Mouse (Mus musculus): Measurements from ENCODE around the gene Luc7l.
A peak's percentile ranks its signal among the peaks of the same experiment; 100 is the strongest.

Gene Luc7l

DNA sequence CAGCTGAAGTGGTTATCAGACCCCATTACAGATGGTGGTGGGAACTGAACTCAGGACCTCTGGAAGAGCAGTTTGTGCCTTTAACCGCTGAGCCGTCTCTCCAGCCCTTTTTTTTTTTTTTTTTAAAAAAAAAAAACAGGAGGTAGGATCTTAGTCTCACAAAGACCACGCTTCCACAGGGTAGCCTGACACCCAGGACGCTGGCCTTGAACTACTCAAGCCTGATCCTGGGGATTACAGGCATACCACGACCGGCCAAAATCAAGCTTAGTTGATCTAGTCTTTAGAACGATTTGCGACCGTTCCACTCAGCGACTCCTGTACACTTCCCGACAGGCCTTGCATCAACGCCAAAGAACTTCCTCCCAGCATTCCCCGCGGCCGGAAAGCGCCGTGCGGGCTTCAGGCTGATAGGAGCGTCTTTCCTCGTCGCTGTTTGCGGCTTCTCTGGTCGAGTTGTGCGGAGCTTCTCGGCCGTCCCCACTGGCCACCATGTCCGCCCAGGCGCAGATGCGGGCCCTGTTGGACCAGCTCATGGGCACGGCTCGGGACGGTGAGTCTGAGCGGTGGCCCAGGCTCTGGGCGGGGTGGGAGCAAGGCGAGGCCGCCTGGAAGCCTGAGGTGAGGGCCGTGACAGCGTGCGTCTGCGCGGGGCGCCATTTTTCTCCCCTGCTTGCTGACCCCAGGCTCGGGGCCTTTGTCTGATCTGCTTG, at the start of gene Luc7l:
Luc7l (plus strand) TSS at position 358 of the 713 bp plus-strand sequence.
- Histone ChIP-seq H3K4me1 (replicated peaks; ENCODE audit: low read depth, low read length) (peaks cover 38% of the 10 kb centered on the region), H3K27me3 (ENCODE audit: insufficient read depth, low read length) (no peaks in the 10 kb centered on the region), H3K9me3 (ENCODE audit: low read length) (no peaks in the 10 kb centered on the region), H3K36me3 (ENCODE audit: insufficient read depth, low read length) (peaks cover 35% of the 10 kb centered on the region), H3K4me3 (replicated peaks; ENCODE audit: low read length) (peak within 1 kb of the TSS; percentile 96)
- TF ChIP-seq POU5F1 (IDR thresholded peaks at IDR 0.05; ENCODE audit: borderline replicate concordance, low read length) (no peak), NANOG (IDR thresholded peaks at IDR 0.05; ENCODE audit: borderline replicate concordance, low read length) (no peak), CTCF (conservative IDR thresholded peaks at IDR 0.05; ENCODE audit: low read length) (no peak)

- peak overlapping the region; percentile 76 for H3K4me3 ChIP-seq (replicated peaks; ENCODE audit: low read length)
- TF ChIP-seq CTCF (conservative IDR thresholded peaks at IDR 0.05; ENCODE audit: low read length) (no peak), NANOG (IDR thresholded peaks at IDR 0.05; ENCODE audit: borderline replicate concordance, low read length) (no peak), POU5F1 (IDR thresholded peaks at IDR 0.05; ENCODE audit: borderline replicate concordance, low read length) (no peak)
- peaks cover 13% of the 10 kb centered on the region for H3K36me3 ChIP-seq (ENCODE audit: insufficient read depth, low read length)
- H3K9me3 ChIP-seq (ENCODE audit: low read length): no peaks in the 10 kb centered on the region
- H3K27me3 ChIP-seq (ENCODE audit: insufficient read depth, low read length): peaks cover 87% of the 10 kb centered on the region
- peaks cover 79% of the 10 kb centered on the region for H3K4me1 ChIP-seq (replicated peaks; ENCODE audit: low read depth, low read length)
Observed at GRCm38 (mm10) chr17:26203321-26203811, 49.3 kb upstream of the Luc7l start.

DNA sequence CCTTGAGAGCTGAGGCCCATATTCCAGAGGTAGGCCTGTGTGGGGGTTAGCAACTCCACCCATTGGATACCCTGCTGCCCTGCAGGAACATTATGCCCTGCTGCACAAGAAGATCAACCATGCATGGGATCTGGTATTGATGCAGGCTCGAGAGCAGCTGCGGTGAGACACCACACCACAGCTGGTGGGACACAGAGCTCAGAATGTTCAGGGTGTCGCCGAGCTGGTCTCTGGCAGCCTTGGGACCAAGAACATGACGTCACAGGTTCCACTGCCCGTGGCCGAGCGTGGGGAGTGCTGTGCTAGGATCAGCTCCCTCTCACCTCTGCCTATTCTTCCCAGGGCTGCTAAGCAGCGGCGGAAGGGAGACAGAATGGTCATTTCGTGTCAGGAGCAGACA, 47.9 kb upstream of the Luc7l start:
- Histone ChIP-seq H3K9me3 (ENCODE audit: low read length) (no peaks in the 10 kb centered on the region), H3K36me3 (ENCODE audit: insufficient read depth, low read length) (no peaks in the 10 kb centered on the region), H3K4me1 (replicated peaks; ENCODE audit: low read depth, low read length) (peaks cover 81% of the 10 kb centered on the region), H3K4me3 (replicated peaks; ENCODE audit: low read length) (0 out of 2 replicates have a peak overlapping the region, but pooled peaks have one; percentile 32), H3K27me3 (ENCODE audit: insufficient read depth, low read length) (peaks cover 77% of the 10 kb centered on the region)
- TF ChIP-seq POU5F1 (IDR thresholded peaks at IDR 0.05; ENCODE audit: borderline replicate concordance, low read length): no peak

- Histone ChIP-seq H3K27me3 (ENCODE audit: insufficient read depth, low read length) (peaks cover 66% of the 10 kb centered on the region), H3K4me3 (replicated peaks; ENCODE audit: low read length) (no peak overlapping the region)
- TF ChIP-seq NANOG (IDR thresholded peaks at IDR 0.05; ENCODE audit: borderline replicate concordance, low read length) (no peak), CTCF (conservative IDR thresholded peaks at IDR 0.05; ENCODE audit: low read length) (no peak), POU5F1 (IDR thresholded peaks at IDR 0.05; ENCODE audit: borderline replicate concordance, low read length) (no peak)
Observed at GRCm38 (mm10) chr17:26206392-26206791, 46.3 kb upstream of the Luc7l start.

DNA sequence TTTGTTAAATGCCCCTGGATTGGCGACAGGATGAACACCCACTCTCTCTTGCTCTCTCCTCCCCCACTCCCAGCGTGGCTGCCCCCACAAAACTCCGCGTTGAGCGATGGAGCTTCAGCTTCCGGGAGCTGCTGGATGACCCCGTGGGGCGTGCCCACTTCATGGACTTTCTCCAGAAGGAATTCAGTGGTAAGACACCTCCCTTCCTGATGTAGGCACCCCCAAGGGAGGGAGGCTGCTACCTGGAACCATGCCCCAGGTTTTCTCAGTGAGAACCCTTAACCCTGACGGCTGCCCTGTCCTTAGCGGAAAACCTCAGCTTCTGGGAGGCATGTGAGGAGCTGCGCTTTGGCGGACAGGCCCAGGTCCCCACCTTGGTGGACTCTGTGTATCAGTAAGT, 45.0 kb upstream of the Luc7l start, which contains the start of gene Arhgdig:
Arhgdig (minus strand) TSS at position 101 of the 400 bp plus-strand sequence.
- Histone ChIP-seq H3K4me1 (replicated peaks; ENCODE audit: low read depth, low read length) (peaks cover 61% of the 10 kb centered on the region), H3K9me3 (ENCODE audit: low read length) (no peaks in the 10 kb centered on the region), H3K36me3 (ENCODE audit: insufficient read depth, low read length) (peaks cover 7% of the 10 kb centered on the region; the same call in 1 of the 2 replicates), H3K4me3 (replicated peaks; ENCODE audit: low read length) (peak within 1 kb of the TSS; percentile 48), H3K27me3 (ENCODE audit: insufficient read depth, low read length) (peaks cover 53% of the 10 kb centered on the region)
- TF ChIP-seq CTCF (conservative IDR thresholded peaks at IDR 0.05; ENCODE audit: low read length): no peak
- TF ChIP-seq NANOG (IDR thresholded peaks at IDR 0.05; ENCODE audit: borderline replicate concordance, low read length): no peak
- no peak for TF ChIP-seq POU5F1 (IDR thresholded peaks at IDR 0.05; ENCODE audit: borderline replicate concordance, low read length)

More at GRCm38 (mm10) chr17:26206392-26206791, 46.3 kb upstream of the Luc7l start:
- Histone ChIP-seq H3K4me1 (replicated peaks; ENCODE audit: low read depth, low read length) (peaks cover 71% of the 10 kb centered on the region), H3K36me3 (ENCODE audit: insufficient read depth, low read length) (peaks cover 7% of the 10 kb centered on the region; the same call in 1 of the 2 replicates), H3K9me3 (ENCODE audit: low read length) (no peaks in the 10 kb centered on the region)

DNA sequence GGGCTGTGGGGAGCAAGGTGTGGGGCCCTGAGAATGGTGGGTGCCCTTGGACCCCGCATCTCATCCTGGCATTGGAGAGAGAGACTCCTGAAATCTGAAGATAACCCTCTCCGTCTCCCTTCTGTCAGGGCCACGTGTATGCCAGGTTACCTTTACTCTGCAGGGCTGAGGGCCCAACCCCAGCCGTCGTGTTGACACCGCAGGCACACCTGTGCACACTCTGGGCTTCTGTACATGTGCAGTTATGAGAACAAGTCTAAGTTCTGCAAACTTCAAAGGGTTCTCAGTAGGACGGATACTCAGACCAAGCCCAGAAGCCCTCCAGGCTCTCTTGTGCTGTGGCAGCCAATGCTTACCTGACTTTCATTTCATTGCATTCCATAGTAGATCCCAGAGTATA, 40.5 kb upstream of the Luc7l start:
- peaks cover 26% of the 10 kb centered on the region for H3K4me1 ChIP-seq (replicated peaks; ENCODE audit: low read depth, low read length)
- peaks cover 15% of the 10 kb centered on the region for H3K27me3 ChIP-seq (ENCODE audit: insufficient read depth, low read length)
- no peaks in the 10 kb centered on the region for H3K9me3 ChIP-seq (ENCODE audit: low read length)
- no peak for TF ChIP-seq CTCF (conservative IDR thresholded peaks at IDR 0.05; ENCODE audit: low read length)
- TF ChIP-seq NANOG (IDR thresholded peaks at IDR 0.05; ENCODE audit: borderline replicate concordance, low read length): no peak
- TF ChIP-seq POU5F1 (IDR thresholded peaks at IDR 0.05; ENCODE audit: borderline replicate concordance, low read length): no peak
- peaks cover 34% of the 10 kb centered on the region for H3K36me3 ChIP-seq (ENCODE audit: insufficient read depth, low read length)
- H3K4me3 ChIP-seq (replicated peaks; ENCODE audit: low read length): no peak overlapping the region

DNA sequence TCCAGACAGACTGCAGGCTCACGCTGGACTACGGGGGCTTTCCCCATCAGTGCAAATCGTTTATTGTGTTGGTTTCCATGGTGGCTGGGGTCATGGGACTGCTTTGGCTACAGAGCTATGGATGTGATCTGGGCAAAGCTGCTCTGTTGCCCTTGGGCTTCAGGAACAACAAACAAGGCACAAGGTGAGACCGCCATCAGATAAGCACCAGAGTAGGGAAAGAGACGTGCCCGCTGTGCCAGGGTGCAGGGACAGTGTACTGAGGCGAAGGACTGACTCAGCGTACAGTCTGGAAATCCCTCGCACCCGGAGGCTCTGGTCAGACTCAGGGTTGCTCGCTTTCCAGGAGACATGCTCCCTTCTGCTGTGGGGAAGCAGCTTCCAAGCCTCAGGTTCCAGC, 40.0 kb upstream of the Luc7l start:
- Histone ChIP-seq H3K4me3 (replicated peaks; ENCODE audit: low read length) (no peak overlapping the region), H3K36me3 (ENCODE audit: insufficient read depth, low read length) (peaks cover 36% of the 10 kb centered on the region), H3K9me3 (ENCODE audit: low read length) (no peaks in the 10 kb centered on the region), H3K27me3 (ENCODE audit: insufficient read depth, low read length) (peaks cover 11% of the 10 kb centered on the region), H3K4me1 (replicated peaks; ENCODE audit: low read depth, low read length) (peaks cover 22% of the 10 kb centered on the region)
- TF ChIP-seq POU5F1 (IDR thresholded peaks at IDR 0.05; ENCODE audit: borderline replicate concordance, low read length) (no peak), CTCF (conservative IDR thresholded peaks at IDR 0.05; ENCODE audit: low read length) (no peak), NANOG (IDR thresholded peaks at IDR 0.05; ENCODE audit: borderline replicate concordance, low read length) (no peak)

GRCm38 (mm10) chr17:26221508-26221907, 31.2 kb upstream of the Luc7l start:
- Histone ChIP-seq H3K36me3 (ENCODE audit: insufficient read depth, low read length) (peaks cover 22% of the 10 kb centered on the region; the same call in 1 of the 2 replicates), H3K9me3 (ENCODE audit: low read length) (no peaks in the 10 kb centered on the region), H3K4me3 (replicated peaks; ENCODE audit: low read length) (no peak overlapping the region), H3K27me3 (ENCODE audit: insufficient read depth, low read length) (no peaks in the 10 kb centered on the region), H3K4me1 (replicated peaks; ENCODE audit: low read depth, low read length) (peaks cover 8% of the 10 kb centered on the region)
- no peak for TF ChIP-seq CTCF (conservative IDR thresholded peaks at IDR 0.05; ENCODE audit: low read length)
- no peak for TF ChIP-seq POU5F1 (IDR thresholded peaks at IDR 0.05; ENCODE audit: borderline replicate concordance, low read length)
- no peak for TF ChIP-seq NANOG (IDR thresholded peaks at IDR 0.05; ENCODE audit: borderline replicate concordance, low read length)
